Mouse (Mus musculus): ENCODE data around the gene Rnf207.

The Rnf207 gene

DNA sequence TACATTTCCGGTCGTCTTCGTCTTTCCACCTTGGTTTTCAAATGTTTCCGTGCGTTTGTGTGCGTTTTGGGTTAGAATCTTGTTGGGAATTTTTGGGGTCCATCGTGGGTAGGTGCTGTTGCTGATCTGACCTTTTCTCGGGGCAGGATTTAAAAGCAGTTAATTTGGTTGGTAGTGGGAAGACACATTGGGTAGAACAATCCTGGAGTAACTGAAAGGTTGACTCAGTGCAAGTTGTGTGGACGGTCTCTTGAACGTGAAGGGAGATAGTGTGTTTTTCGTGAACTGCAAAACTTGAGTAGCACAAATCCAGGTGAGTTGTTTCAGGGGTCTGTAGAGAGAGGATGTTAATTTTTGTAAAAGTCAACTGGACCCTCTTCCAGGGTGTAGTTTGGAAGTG lies 7.8 kb upstream of the Rnf207 start:
- no peak for DNase-seq

DNA sequence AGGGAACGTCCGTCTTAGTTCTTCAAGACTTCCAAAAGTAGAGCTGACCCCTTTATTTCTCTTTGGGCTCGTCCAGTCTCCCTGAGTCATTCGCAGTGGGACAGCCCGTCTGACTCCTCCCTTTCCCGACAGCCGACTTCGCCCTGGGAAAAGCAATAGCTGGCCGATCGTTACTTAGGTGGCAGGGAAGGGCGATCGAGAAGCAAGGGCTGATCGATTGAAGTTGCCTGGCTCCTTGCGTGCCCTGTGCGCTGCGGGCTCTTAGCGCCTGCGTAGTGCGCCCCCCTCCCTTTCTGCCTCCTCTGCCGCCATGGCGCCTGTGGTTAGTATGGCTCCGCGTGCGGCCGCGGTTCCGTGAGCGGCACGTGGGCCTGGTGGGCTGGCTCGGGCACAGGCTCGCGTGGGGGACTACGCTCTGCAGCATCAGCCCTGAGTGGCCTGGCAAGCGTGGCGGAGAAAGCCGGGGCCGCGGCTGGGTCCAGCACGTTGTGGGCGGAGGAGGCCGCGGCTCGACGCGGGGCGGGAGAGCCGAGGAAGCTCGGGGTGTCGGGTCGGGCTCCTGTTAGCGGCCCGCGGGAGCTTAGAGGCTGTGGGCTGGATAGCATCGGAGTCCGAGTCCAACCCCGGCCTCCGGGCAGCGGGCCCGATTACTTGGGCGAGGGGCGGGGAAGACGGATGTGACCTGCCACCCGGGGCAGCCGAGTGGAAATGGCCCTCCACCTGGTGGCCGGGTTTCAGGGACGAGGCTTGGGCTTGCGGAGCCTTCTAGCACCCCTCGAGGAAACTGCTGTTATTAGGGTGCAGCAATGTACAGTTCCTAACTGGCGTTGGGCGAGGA lies 7.0 kb upstream of the Rnf207 start, which contains the start of gene Rpl22:
Rpl22 (plus strand) TSS at position 169 of the 838 bp plus-strand sequence.
- peak; percentile 97 for DNase-seq

DNA sequence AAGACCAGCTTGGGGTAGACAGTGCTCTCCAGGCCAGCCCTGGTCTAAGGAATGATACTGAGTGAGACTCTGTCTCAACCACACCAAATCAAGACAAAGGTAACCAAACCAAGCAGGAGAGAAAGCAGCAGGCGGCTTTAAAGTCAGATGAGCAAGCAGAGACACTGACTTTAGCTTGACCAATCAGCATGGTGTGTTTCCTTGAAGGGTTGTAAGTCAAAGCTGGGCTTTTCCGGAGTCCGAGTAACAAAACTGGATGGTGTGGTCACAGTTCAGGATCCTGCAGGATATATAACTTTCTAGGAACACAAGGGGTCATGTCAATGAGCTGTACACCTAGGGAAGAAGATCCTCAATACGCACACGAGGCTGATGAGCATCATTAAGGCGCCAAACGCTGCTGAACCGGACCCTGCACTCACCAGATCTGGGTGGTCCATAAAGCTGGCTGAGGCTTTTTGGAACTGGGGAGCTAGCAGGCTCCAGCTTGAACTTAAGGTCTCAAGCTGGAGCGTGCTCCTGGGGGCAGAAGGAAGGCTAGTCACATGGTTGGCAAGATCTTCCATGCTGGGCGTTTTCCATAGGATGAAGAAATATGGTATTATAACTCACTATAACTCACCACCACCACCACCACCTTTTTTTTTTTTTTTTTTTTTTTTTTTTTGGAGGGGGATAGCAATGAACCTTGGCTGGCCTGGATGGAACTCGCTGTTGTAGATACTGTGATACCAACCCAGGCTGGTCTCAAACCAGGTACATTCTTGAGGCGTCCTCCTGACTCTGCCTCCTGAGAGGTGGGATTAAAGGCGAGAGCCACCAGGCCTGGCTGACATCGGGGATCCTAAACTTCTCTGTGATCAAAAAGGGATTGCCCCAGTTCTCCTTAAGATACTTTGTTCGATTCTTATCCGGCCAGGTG lies 6.1 kb upstream of the Rnf207 start:
- DNase-seq, result no peak

DNA sequence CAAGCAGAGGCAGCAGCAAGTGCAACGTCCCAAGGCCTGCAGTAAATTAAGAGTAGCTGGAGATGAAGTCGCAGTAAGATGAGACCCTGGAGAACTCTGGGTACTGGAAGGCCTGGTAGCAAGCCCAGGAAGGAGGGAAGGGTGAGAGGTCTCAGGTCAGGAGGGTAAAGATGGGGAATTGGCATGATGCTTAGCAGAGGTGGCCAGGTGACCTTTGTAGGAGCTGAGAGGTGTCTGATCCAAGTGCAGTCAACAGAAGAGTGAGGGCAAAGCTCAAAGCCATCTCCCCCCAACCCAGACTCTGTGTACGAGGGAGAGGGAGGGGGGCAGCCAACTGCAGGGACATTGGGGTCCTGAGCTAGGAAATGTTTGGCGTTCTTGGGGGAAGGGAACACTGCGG lies 2.7 kb upstream of the Rnf207 start:
- no peak for DNase-seq

GRCm38 (mm10) chr4:152317631-152318033 lies 1.2 kb downstream of the Rnf207 start:
- no peak for DNase-seq

GRCm38 (mm10) chr4:152315498-152316213 lies 3.1 kb downstream of the Rnf207 start:
- DNase-seq, result no peak

- DNase-seq, result peak; percentile 66
Measured at GRCm38 (mm10) chr4:152313934-152314333, 4.9 kb downstream of the Rnf207 start.

DNA sequence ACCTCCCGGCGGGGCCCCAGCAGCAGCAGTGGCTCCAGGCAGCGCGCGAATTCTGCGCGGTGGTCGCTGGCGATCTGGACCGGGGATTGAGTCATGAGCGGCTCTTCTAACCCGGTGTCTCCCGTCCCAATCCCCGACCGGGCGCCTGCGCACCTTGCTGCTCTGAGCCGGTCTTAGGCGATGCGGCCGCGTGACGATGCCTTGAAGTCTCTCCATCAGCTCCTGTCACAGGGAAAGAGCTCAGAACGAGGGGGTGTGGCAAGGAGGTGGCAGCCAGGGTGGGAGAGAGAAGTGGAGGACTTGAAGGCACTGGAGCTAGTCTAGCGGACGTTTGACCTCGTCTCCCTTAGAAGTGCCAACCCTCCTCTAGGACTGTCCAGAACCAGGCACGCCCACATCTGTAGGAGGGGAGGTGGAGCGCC lies 5.6 kb downstream of the Rnf207 start:
- DNase-seq, result peak; percentile 23

DNA sequence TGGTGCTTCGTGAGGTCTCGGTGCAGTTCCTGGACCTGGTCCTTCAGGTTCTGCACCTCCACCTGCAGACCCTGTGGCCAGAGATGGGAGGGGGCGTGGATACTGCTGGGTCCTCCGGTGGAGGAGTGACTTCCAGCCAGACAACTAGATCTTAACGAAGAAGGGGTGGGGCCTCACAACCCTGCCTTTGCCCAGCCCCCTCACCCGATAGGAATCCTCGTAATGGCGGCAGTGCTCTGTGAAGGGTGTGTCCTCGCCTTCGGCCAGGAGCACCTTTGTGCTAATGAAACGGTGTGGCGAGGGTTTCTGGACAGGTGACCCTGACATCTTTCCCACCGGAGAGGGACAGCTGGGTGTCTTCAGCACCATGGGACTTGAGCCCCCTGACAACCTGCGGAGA lies 6.6 kb downstream of the Rnf207 start:
- no peak for DNase-seq

DNA sequence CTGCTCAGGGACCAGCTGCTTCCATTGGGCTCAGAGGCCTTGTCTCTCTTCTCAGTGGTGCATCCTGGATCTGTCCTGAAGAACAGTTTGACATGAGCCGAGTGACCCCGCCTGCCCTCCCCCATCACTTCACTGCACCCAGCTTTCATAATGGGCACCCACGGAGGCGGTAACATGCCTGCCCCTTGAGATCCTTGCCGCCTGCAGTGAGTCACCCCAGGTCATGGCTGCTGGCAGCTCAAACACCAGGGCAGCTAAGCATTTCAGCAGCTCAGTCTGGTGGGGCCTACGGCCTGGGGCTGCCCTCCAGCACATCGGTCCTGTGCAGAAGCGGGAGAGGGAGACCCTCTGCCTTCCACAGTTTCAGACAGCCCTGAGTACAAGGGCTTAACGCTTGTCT lies 11.3 kb downstream of the Rnf207 start:
- no peak for DNase-seq

DNA sequence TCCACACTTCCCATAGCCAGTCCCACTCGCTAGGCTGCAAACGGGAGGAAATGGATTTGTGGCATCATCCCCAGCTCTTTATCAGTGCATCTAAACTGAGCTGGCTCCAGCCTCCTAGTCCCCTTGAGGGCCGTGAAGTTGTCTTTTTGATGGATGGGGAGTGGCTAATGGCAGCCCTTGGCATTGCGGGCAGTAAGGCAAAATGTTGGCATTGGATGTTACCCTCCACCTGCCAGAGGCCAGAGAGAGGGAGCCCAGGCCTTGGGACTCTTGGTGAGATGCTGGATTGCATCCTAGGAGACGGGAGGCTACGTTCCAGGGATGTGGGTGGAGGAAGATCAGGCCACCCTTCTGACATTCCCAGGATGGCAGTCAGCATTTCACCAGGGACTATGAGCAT lies 12.8 kb downstream of the Rnf207 start:
- DNase-seq, result no peak

DNA sequence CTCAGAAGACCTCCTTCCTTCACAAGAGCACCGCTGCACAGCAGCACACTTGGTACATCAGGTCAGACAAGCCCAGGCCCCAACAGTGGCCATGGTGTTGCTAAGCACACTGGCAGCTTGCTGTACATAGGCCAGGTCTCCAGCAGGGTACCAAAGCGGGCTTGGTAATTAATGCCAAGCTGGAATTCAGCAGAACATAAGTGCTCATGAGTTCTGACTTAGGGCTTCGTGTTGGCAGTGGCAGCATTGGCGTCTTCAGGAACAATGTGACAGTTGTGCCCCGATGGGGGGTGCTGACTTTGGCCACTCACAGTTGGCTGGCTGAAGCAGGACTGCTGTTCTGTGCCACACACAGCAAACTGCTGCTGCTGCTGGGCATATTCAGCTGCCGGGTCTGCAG lies 14.1 kb downstream of the Rnf207 start:
- DNase-seq, result no peak

DNA sequence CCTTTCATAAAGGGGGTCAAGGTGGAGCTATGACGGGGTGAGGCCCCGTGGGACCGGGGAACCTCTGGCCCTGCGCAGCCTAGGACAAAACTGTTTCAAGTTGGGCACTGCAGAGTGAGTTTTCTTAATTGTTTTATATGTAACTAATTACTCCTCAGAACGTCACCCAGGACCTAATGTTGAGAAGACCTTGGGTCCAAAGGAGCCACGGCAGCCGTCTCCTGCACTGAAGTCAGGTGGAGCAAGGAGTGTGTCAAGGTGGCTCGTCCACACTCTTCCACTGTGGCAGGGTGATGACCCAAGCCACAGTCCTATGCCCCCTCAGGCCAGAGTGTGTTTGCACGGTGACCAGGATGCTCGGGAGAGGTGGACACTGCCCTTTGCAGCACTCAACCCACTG lies 15.6 kb downstream of the Rnf207 start:
- no peak for DNase-seq

- DNase-seq, result no peak
Measured at GRCm38 (mm10) chr4:152302012-152302411, 16.8 kb downstream of the Rnf207 start.

DNA sequence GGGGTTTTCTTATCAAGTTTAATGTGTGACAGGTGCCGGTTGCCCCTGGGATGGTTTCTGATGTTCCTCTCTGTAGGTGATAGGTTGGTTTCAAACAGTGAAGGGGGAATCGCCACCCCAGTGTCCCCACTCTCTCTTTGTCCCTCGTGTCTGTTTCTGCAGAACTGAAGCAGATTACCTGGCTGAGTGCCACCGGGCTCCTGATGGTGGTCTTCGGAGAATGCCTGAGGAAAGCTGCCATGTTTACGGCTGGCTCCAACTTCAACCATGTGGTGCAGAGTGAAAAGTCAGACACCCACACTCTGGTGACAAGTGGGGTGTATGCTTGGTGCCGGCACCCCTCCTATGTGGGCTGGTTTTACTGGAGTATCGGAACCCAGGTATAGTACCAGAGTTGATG lies 18.4 kb downstream of the Rnf207 start:
- no peak for DNase-seq

GRCm38 (mm10) chr4:152298836-152299235 lies 20.0 kb downstream of the Rnf207 start:
- DNase-seq, result no peak

DNA sequence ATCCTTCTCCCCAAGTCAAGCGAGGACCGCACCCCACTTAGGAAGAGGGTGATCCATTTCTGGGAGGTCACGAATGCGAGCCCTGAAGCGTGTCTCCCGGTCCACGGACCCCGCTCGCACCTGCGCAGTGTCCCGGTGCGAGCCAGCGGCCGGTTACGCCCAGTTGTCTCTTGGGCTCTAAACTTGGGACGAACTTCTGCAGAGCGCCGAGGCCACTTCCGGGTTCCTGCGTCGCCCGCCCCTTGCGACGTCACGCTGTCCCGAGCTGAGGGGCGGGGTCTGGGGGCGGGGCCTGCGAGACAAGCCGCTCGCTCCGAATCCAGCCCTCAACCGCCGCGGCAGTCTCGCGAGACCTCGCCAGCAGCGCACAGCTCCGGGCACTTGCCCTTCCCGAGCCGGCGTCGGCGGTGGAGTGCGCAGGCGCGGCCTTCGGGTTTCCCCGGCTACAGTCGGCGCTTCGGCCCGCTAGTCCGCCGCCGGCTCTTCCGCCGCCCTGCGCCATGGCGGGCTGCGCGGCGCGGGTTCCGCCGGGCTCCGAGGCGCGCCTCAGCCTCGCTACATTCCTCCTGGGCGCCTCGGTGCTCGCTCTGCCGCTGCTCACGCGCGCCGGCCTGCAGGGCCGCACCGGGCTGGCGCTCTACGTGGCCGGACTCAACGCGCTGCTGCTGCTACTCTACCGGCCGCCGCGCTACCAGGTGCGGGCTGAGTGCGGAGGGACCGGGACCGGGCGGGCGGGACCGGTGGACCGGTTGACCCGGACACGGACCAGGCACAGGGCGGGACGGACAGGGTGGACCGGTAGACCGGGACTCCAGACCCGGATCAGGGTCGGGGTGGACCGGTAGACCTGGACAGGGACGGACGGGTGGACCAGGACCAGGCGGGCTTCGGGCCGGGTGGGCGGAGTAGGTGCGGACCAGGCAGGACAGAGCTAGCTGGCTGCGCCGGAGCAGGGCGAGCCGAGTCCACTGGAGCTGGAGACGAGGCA lies 21.6 kb downstream of the Rnf207 start, which contains the start of gene Icmt:
Icmt (plus strand) TSS at position 354 of the 988 bp plus-strand sequence.
- peak; percentile 100 for DNase-seq

DNA sequence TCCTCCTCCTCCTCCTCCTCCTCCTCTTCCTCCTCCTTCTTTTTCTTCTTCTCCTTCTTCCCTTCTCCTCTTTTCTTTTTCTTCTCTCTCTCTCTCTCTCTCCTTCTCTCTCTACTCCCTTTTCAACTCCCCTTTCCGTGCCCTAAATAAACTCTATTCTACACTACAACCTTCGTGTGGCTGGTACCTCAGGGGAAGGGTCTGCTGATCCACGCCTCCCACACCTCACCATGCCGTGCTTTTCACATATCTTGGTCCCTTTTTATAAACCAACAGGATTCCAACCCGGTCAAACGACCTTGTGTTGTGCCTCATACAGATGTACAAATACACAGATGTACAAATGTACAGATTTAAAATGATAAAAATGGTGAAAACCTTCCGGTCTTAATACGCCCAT lies 22.4 kb downstream of the Rnf207 start:
- DNase-seq, result no peak

- DNase-seq, result no peak
Measured at GRCm38 (mm10) chr4:152295916-152296315, 22.9 kb downstream of the Rnf207 start.

GRCm38 (mm10) chr4:152294188-152294929 lies 24.4 kb downstream of the Rnf207 start:
- DNase-seq, result no peak

All from lung, postnatal 10 days (tissue).